Mouse (Mus musculus): ENCODE data around the gene Ice1.

GRCm38 (mm10) chr13:70625665-70626064 lies 11.8 kb downstream of the Ice1 start:
- TF ChIP-seq POLR2A (IDR thresholded peaks at IDR 0.05; ENCODE audit: borderline replicate concordance, insufficient read depth, low read length) (no peak), CTCF (IDR thresholded peaks at IDR 0.05; ENCODE audit: borderline replicate concordance, insufficient read depth, low read depth, low read length) (no peak)

Data from cerebellum, adult 2 months (tissue).